Mouse (Mus musculus) yolk sac, embryonic 10.5 days (tissue): ENCODE data around the gene Myom1.

Source experiments
- DNase-seq: peaks from one replicate; pipeline ENCODE4 v3.0.0-alpha.2; 2017; ENCODE audit warnings: low spot score

The Myom1 gene

DNA sequence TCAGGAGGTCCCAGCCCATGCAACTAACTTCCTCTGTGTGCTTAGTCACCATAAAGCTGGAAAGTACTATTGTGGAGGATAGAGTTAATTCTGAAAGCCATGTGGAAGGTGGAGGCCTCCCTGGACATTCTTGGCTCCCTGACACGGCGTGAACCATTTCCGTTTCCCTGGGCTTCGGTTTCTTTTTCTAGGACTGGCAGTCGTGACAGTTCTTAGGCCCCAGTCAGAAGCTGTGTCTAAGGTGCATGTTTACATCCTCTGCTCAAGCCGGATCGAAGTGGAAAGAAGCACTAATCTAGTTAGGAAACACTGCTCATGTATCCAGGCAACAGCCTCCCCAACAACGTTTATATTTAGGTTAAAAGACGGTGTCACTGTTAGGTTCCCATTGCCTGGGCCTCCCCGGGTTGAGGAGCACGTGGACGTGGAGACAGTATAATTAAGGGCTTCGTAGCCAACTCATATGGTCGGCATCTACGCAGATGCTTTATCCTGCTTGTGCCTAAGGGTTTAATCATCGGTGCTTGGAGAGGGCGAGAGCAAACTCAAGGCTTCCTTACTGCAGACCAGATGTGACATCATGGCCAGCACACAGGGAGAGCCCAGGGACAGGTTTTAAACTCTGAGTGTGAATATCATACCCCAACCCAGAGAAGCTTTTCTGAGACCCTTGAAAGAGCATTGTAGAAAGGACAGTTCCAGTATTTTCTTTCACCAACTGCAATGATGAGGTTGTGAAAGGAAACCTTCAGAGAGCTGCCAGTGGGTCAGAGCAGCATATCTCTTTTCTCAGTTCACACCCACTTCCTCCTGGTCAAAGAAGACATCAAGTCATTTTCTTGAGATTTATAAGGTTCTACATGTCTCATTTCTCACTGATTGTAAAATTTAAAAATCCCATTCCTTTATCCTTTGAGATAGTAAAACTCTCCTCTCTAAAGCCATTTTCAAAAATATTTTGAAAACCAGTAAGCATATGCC is 100.4 kb downstream of the Myom1 start:
- DNase-seq = peak; percentile 37

- DNase-seq = no peak
Measured at GRCm38 (mm10) chr17:71105297-71105696, 102.9 kb downstream of the Myom1 start.

GRCm38 (mm10) chr17:71106250-71106649 is 103.8 kb downstream of the Myom1 start:
- no peak for DNase-seq

DNA sequence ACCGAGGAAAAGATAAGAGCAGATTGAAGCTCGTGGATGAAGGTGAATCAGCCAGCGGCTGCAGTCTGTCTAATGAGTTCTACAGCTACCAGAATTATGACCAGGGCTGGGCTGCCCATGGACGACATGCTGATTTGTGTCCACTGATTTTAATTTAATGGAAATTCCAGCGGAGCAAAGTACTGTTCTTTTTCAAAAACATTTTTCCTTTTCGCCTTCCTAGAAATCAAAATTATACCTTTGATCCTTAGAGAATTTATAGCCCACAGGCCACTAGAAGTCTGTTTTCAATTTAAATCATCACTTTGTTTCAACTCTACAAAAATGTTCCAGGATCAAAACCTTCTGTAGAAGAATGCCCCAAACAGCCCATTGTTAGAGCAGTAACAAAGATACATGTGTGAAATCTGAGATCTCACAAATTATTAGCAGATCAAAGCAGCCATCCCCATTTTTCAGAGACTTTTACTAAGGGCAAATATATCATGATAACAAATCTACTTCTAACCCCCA is 108.4 kb downstream of the Myom1 start:
- DNase-seq = no peak

DNA sequence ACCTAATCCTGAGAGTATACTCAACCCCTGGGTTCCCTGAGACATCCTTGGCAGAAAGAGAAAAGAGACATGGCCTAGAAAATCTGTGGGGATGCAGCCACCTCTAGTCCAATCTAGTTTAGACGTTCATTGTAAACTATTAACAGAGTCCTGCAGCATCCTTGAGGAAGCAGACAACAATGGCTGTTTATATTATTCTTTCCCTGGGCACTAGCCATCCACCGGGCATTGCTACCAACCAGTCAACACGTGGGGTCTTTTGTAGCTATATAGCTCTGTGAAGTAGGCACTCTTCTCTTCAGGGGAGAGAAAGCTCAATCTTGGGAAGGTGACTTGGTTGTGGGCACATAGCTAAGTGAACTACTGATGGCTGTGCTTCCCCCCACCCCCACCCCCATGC is 110.3 kb downstream of the Myom1 start:
- no peak for DNase-seq

- no peak for DNase-seq
Measured at GRCm38 (mm10) chr17:71114282-71114681, 111.8 kb downstream of the Myom1 start.

DNA sequence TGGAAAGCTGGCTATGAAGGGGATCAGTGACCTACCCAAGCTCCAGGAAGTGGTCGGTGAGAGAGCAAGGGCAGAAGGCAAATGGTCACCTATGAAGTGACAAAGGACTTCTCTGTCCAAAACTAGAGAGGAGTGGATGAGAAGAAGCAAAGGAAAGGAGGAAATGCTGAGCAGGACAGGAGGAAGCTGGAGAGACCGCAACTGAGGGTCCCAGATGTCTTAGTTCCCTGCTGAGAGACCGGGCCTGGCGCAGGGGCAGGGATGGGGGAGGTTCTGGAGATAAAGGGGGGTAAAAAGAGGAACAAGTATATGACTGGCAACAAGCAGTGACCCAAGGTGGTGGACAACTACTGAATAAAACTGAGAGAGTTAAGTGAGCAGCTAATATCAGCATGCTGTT is 115.5 kb downstream of the Myom1 start:
- DNase-seq = no peak

GRCm38 (mm10) chr17:71118607-71119006 is 116.2 kb downstream of the Myom1 start:
- DNase-seq = no peak

- no peak for DNase-seq
Measured at GRCm38 (mm10) chr17:71120626-71121025, 118.2 kb downstream of the Myom1 start.

GRCm38 (mm10) chr17:71124061-71124670 is 121.7 kb downstream of the Myom1 start:
- no peak for DNase-seq

DNA sequence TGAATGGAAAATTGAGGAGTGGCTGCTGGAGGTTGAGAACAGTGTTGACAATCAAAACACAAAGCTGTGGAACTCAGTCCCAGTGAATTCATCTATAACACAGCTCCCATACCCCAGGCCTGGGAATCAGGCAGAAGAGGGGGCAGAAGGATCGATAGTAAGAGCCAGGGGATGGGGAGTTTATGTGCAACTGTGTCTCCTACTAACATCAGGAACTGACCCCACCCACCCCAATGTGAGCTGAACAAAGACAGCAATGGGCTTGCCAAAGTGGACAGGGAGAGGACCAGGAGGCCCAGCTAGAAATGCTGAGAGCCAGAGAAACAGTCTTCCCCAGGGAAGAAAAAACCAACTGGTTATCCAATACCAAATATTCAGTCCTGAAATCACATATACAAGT is 122.2 kb downstream of the Myom1 start:
- DNase-seq = no peak

DNA sequence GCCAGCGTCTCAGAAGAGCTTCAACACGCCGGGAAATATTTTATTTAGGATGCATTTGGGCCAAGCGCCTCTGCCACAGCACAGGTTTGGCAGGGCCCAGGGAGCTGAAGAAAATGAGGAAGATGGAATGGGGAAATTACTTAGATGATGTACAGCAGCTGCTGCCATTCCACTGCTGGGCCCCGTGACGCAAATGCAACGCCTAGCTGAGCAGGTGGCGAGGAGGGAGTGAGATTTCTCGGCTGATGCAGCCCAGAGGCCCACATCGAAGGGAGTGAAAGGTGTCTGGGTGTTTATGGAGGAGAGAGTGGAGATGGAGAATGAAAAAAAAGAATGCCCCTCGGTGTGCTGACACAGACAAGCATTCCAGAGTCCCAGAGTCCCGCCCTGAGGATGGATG is 123.1 kb downstream of the Myom1 start:
- DNase-seq = no peak

DNA sequence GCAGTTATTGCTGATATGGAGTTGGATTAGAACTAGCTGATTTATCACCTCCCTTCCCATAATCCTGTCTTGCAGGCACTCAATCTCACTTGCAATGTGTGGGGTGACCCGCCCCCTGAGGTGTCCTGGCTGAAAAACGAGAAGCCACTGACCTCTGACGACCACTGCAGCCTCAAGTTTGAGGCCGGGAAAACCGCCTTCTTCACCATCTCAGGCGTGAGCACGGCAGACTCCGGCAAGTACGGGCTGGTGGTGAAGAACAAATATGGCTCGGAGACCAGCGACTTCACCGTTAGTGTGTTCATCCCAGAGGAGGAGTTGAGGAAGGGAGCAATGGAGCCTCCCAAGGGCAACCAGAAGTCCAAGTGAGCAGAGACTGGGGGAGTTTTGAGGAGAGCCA is 123.6 kb downstream of the Myom1 start:
- DNase-seq = no peak

GRCm38 (mm10) chr17:71127464-71128110 is 125.2 kb downstream of the Myom1 start:
- DNase-seq = no peak

DNA sequence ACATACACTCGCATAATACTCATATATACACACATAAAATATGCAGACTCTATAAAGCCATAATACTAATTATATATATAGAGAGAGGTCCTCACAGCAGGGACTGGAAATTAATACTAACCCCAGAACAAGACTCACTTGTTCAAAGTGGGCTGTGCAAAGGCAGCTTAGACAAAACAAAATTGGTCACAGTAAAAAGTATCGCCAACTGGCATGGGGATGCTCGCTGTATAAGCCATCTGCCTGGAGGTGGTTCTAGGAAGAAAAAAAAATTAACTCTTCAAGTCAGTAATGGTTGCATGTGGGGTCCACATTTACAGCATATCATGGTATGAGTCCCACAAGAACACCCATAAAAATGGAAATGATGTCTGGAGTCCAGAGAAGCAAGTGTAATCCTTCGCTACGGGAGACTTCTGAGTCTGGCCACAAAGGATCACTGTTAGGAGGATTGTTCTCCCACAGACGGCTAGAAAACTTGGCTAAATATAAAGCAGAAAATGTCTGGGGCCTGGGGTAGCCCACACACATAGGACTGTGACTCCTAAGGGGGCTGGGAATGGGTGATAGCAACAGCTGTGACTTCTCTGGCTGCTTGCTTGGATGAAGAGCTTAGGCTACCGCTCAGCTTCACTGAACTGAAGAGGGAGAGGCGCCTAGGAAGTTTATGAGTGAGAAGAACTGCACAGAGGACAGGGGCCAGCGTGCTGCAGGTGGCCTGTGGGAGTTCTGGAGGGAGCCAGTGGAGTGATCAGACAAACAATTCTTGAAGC is 127.2 kb downstream of the Myom1 start:
- no peak for DNase-seq

GRCm38 (mm10) chr17:71132221-71132620 is 129.8 kb downstream of the Myom1 start:
- no peak for DNase-seq

DNA sequence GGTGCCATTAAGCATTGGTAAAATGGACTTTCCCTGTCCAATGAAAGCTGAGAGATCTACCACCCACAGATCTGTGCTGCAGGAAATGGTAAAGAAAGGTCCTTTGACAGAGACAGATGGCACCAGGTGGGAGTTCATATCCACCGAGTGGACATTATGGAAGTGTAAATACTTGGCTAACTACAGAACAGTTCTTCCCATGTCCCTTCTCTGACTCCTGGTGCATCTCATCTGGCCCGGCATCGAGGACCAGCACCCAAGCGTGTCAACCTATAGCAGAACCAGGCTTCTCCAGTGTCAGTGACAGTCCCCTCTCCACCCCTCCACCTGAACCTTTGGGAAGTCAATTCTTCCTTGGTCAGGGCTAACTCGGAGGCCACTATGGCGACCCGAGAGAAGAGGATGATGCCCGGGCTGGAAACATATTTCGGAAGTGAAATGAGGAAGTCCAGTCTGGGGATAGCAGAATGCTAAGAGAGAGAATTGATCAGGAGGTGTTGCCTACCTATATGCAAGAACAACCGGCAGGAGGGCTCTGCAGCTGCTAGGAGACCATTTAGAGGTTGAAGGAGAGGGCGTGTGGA is 130.5 kb downstream of the Myom1 start:
- no peak for DNase-seq

DNA sequence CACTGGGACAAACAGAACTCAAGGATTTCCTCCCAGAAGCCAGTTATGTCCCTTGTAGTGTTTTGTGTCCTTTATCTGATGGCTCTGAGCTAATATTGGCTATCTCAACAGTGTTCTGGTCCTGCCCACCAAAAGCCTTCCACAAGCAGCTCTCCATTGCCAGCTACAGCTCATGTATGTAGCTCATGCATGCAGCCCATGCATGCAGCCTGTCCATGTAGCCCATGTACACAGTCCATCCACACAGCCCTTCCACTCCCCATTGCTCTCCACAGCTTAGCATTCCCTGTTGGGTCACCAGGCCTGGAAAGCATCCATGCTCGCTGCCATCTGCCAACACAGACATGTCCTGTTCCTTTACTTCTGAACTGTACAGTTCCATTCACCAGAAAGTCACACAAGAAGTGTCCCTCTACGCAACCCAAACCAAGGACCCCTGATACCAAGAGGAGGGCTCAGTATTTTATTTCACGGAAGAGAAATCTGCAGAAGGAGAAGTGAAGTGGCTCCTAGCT is 132.1 kb downstream of the Myom1 start:
- DNase-seq = no peak

- DNase-seq = no peak
Measured at GRCm38 (mm10) chr17:71135108-71135507, 132.7 kb downstream of the Myom1 start.

- no peak for DNase-seq
Measured at GRCm38 (mm10) chr17:71135866-71136265, 133.4 kb downstream of the Myom1 start.
